Mouse (Mus musculus) lung, postnatal 0 days (tissue): ENCODE measurements around the gene Tmem203.

Experiments
- CTCF ChIP-seq: IDR thresholded peaks from 2 replicates; pipeline ENCODE4 v1.5.1; 2016; ENCODE audit warnings: antibody characterized with exemption, mild to moderate bottlenecking
- EP300 ChIP-seq: IDR thresholded peaks from 2 replicates; pipeline ENCODE4 v1.6.1; 2016; ENCODE audit warnings: antibody characterized with exemption, mild to moderate bottlenecking, control low read depth

GRCm38 (mm10) chr2:25234050-25234449 lies 21.2 kb upstream of the Tmem203 start, which contains the start of gene Slc34a3:
- TF ChIP-seq CTCF: no peak
- TF ChIP-seq EP300: no peak
